Mouse (Mus musculus) heart, adult 10 weeks (tissue): ENCODE measurements around the gene Gtf2f2. TPM values are rescaled to one million over a fixed set of nuclear protein-coding genes. Genes with fewer than 3 reads are reported as not detected.

ENCODE experiments used
- polyA plus RNA-seq: library from polyadenylated mRNA; stranded (reverse); fragments of 350-450 nt; fragmentation: Illumina TruSeq; extraction: RNeasy Lipid Tissue Mini Kit (QIAGEN cat#74804); gene quantifications from one replicate; pipeline ENCODE4 v1.2.3, GENCODE M21; 2014; ENCODE audit warnings: low read depth, low replicate concordance

Gtf2f2 gene
- 14.8 TPM for polyA plus RNA-seq

GRCm38 (mm10) chr14:76010102-76011061 is at the start of gene Gtf2f2:
Gene Gtf2f2, minus strand, starts transcription at chr14:76010865.

GRCm38 (mm10) chr14:75954766-75955165 is 55.9 kb downstream of the Gtf2f2 start, which contains the start of gene Kctd4:
Gene Kctd4, plus strand, starts transcription at chr14:75955009.

Other genes with a start within 250 kb of the Gtf2f2 start
- 7.5 TPM for gene Slc25a30, start 223.8 kb downstream of the Gtf2f2 start, polyA plus RNA-seq
- gene Tpt1, start 165.8 kb downstream of the Gtf2f2 start, polyA plus RNA-seq = 3,891 TPM
- gene Kctd4, start 55.9 kb downstream of the Gtf2f2 start, polyA plus RNA-seq = not detected
- 12.9 TPM for gene Gpalpp1, start 99.9 kb upstream of the Gtf2f2 start, polyA plus RNA-seq
- 3.5 TPM for gene Nufip1, start 100.0 kb upstream of the Gtf2f2 start, polyA plus RNA-seq